Mouse (Mus musculus) lung, adult 2 months (tissue): ENCODE results near the gene 1700042G07Rik. TPM values are rescaled to one million over a fixed set of nuclear protein-coding genes. Genes with fewer than 3 reads are reported as not detected.

Experiments used
- DNase-seq: peaks from one replicate; pipeline ENCODE4 v3.0.0; 2022
- H3K4me1 ChIP-seq: fragments of 200-500 bp; 2 replicates; pipeline ENCODE4 v1.6.1; 2011; ENCODE audit warnings: low read length; ENCODE audit not compliant: control insufficient read depth, insufficient read depth
- H3K4me3 ChIP-seq: fragments of 200-500 bp; replicated peaks from 2 replicates; pipeline ENCODE3; 2011; ENCODE audit warnings: low read depth, mild to moderate bottlenecking, control low read depth, low read length; ENCODE audit errors: extremely low read depth
- CTCF ChIP-seq: fragments of 200-500 bp; IDR thresholded peaks from 2 replicates; pipeline ENCODE4 v1.5.1; 2011; ENCODE audit warnings: mild to moderate bottlenecking, low read length, control low read depth; ENCODE audit not compliant: insufficient read depth
- POLR2A ChIP-seq: fragments of 200-500 bp; IDR thresholded peaks from 2 replicates; pipeline ENCODE4 v1.6.1; 2011; ENCODE audit warnings: low read depth, mild to moderate bottlenecking, control low read depth, low read length, borderline replicate concordance; ENCODE audit errors: extremely low read depth
- WGBS: fragments of 180-500 bp; shearing (Covaris S2); methylation state at CpG from one replicate; pipeline ENCODE4 v1.1.7; 2018; 5-methylcytosine and 5-hydroxymethylcytosine counted together
- polyA plus RNA-seq: library from polyadenylated mRNA; depleted of rRNA; stranded (reverse); fragments of >200 nt; gene quantifications from 2 replicates; pipeline ENCODE4 v1.2.3, GENCODE M21; 2012

1700042G07Rik gene
- polyA plus RNA-seq, 1 experiment = not detected

DNA sequence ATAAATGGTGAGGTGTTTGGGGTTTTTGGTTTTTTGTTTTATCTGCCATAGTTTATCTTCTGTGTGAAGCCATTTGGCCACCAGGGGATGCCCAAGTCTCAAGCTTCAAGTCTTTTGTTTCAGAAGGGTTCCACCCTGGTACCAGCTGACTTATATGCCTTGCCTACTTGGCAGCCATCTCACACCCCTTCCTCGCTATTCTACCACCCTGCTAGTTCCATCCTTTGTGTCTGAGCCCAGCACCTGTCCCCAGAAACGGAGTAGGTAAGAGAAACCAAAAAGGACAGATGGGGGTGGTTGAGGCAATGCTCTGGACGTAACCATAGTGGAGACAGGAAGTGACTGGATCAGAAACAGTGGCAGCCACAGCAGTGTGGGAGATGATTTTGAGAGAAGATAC is 13.3 kb upstream of the 1700042G07Rik start:
- H3K4me1 ChIP-seq = peaks cover 6% of the 10 kb centered on the region; the same call in 1 of the 2 replicates
- 48% methylated on average over 3 of the region's 3 CpGs for WGBS
- DNase-seq = no peak
- TF ChIP-seq CTCF (peak; percentile 30; the same call in 1 of the 2 replicates), POLR2A (no peak)
- H3K4me3 ChIP-seq = no peak overlapping the region

- H3K4me3 ChIP-seq = no peak overlapping the region
- H3K4me1 ChIP-seq = peaks cover 7% of the 10 kb centered on the region; the same call in 1 of the 2 replicates
- TF ChIP-seq POLR2A (no peak), CTCF (no peak)
- no peak for DNase-seq
- whole genome bisulfite sequencing = 50% methylated on average over 3 of the region's 3 CpGs
Measured at GRCm38 (mm10) chr4:116160769-116161168, 12.4 kb upstream of the 1700042G07Rik start.

DNA sequence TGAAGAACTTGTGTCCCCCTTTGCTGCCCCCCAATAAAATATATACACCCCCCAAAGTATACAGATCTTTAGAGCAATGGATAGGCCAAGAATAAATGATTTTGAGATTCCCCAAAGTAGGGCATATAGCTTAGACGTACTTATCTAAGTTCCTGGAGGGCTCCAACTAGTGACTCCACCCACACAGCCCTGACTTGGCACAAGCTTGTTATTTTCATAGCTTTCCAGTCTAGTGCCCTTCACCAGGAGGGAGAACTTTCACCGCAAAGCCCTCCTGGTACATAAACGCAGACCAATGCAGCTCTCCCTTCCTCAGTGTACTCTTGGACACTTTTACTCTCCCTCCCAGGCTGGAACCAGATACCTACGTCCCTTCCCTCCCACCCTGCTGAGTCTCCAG is 11.0 kb upstream of the 1700042G07Rik start:
- no peak for DNase-seq
- peaks cover 8% of the 10 kb centered on the region; the same call in 1 of the 2 replicates for H3K4me1 ChIP-seq
- 50% methylated on average over 4 of the region's 4 CpGs for WGBS

GRCm38 (mm10) chr4:116164759-116165554 is 8.2 kb upstream of the 1700042G07Rik start:
- no peak overlapping the region for H3K4me3 ChIP-seq
- peaks cover 12% of the 10 kb centered on the region; the same call in 1 of the 2 replicates for H3K4me1 ChIP-seq
- WGBS = 77% methylated on average over 2 of the region's 2 CpGs
- no peak for DNase-seq
- TF ChIP-seq CTCF (no peak), POLR2A (no peak)

More for the DNA sequence above, 11.0 kb upstream of the 1700042G07Rik start:
- no peak for TF ChIP-seq POLR2A
- no peak for TF ChIP-seq CTCF
- H3K4me3 ChIP-seq = no peak overlapping the region

- 45% methylated on average over 8 of the region's 8 CpGs for WGBS
- TF ChIP-seq POLR2A (no peak), CTCF (no peak)
- DNase-seq = no peak
- Histone ChIP-seq H3K4me1 (peaks cover 12% of the 10 kb centered on the region; the same call in 1 of the 2 replicates), H3K4me3 (no peak overlapping the region)
Measured at GRCm38 (mm10) chr4:116165708-116166407, 7.3 kb upstream of the 1700042G07Rik start.

GRCm38 (mm10) chr4:116167404-116167803 is 5.8 kb upstream of the 1700042G07Rik start, which contains the start of gene Tspan1:
Tspan1 (minus strand) TSS chr4:116167601.
- Histone ChIP-seq H3K4me3 (peak within 1 kb of the TSS; percentile 16), H3K4me1 (peaks cover 10% of the 10 kb centered on the region; the same call in 1 of the 2 replicates)
- 51% methylated on average over 7 of the region's 7 CpGs for WGBS
- peak; percentile 75 for DNase-seq
- TF ChIP-seq POLR2A (peak; percentile 62; the same call in 1 of the 2 replicates), CTCF (peak; percentile 14; the same call in 1 of the 2 replicates)

- peak; percentile 71 for DNase-seq
- H3K4me3 ChIP-seq = no peak overlapping the region
- no peak for TF ChIP-seq POLR2A
- peak; percentile 66 for TF ChIP-seq CTCF
- WGBS = 66% methylated on average over 8 of the region's 8 CpGs
- peaks cover 8% of the 10 kb centered on the region; the same call in 1 of the 2 replicates for H3K4me1 ChIP-seq
Measured at GRCm38 (mm10) chr4:116168617-116169352, 4.4 kb upstream of the 1700042G07Rik start.

DNA sequence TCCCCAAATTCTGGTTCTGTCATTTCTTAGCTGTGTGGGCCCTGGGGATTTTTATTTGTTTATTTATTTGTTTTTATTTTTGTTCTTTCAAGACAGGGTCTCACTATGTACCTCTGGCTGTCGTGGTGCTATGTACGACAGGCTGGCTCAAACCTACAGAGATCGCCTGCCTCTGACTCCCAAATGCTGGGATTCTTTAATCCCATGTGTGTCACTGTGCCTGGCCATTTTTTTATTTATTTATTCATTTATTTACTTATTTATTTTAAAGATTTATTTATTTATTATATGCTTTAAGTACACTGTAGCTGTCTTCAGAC is 3.9 kb upstream of the 1700042G07Rik start:
- Histone ChIP-seq H3K4me3 (no peak overlapping the region), H3K4me1 (peaks cover 10% of the 10 kb centered on the region; the same call in 1 of the 2 replicates)
- TF ChIP-seq CTCF (no peak), POLR2A (no peak)
- WGBS = 51% methylated on average over 3 of the region's 3 CpGs
- DNase-seq = no peak

DNA sequence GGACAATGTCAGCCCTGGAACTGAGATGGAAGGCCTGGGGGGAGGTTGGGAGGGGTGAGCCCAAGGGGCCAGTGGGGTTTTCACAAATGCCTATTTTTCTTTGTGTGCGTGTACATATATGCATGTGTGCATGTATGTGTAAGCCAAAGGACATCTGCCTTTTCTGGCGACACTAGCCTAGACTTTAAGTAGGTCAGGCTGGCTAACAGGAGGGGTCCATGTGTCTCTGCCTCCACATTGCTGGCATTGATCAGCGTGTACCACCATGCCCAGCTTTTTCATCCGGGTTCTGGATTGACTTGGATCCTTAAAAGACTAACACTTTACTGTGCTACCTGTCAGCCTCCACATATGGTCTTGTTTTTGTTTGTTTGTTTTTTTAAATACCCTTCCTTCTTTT is 580 bp downstream of the 1700042G07Rik start:
- no peak for DNase-seq
- TF ChIP-seq CTCF = no peak
- TF ChIP-seq POLR2A = no peak
- 89% methylated on average over 4 of the region's 4 CpGs for WGBS
- Histone ChIP-seq H3K4me1 (peaks cover 23% of the 10 kb centered on the region), H3K4me3 (no peak overlapping the region)
